Mouse (Mus musculus): ENCODE results near the gene Scarf2.

- TF ChIP-seq CTCF (IDR thresholded peaks at IDR 0.05; ENCODE audit: borderline replicate concordance, extremely low read depth, insufficient read depth, insufficient read length) (no peak), POLR2A (IDR thresholded peaks at IDR 0.05; ENCODE audit: borderline replicate concordance, extremely low read depth, insufficient read depth, insufficient read length, poor library complexity, severe bottlenecking) (no peak)
Measured at GRCm38 (mm10) chr16:17834543-17834942, 37.5 kb downstream of the Scarf2 start.
